Mouse (Mus musculus): ENCODE measurements at regions not wholly inside any gene's neighbourhood (a gene's known extent, or its start where the extent isn't known, plus 50 kb on each side); places are given as distances from the start of the nearest gene placed in this dataset.

DNA sequence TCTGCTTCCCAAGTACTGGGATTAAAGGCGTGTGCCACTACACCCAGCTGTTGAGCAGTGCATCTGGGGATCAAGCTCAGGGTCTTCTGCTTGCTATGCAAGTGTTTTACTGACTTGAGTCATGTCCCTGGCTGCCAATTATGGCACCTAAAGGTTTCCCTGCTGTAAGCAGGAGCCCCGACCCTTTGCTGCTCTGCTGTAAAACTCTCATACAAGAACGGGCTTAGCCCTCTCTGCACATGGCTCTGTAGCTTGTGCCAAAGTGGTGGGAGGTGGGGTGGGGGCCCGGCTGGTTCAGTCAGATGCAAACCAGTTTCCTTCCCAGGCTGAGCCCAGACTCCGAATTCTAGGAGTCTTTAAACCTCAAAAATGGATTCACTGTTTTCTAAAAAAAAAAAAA, 281.6 kb upstream of the Tbx3 start:
- H3K9me3 ChIP-seq (ENCODE audit: control insufficient read depth, low read length): no peaks in the 10 kb centered on the region
- no peaks in the 10 kb centered on the region for H3K27me3 ChIP-seq (replicated peaks; ENCODE audit: control insufficient read depth, insufficient read depth, low read length)
- 55% methylated on average over 5 of the region's 5 CpGs for WGBS
- no peak overlapping the region for H3K4me2 ChIP-seq (ENCODE audit: low read depth, low read length)
- no peaks in the 10 kb centered on the region for H3K36me3 ChIP-seq (ENCODE audit: control insufficient read depth, insufficient read depth, low read length)
- H3K27ac ChIP-seq (ENCODE audit: low read length): no peak overlapping the region
- ATAC-seq: no peak
- H3K4me1 ChIP-seq (ENCODE audit: control insufficient read depth, insufficient read depth, low read length): no peaks in the 10 kb centered on the region
- H3K4me3 ChIP-seq (ENCODE audit: low read length): no peak overlapping the region
- no peak overlapping the region for H3K9ac ChIP-seq (ENCODE audit: low read depth, low read length)

GRCm38 (mm10) chr5:119389384-119389783, 281.1 kb upstream of the Tbx3 start:
- H3K36me3 ChIP-seq (ENCODE audit: control insufficient read depth, insufficient read depth, low read length): no peaks in the 10 kb centered on the region
- no peaks in the 10 kb centered on the region for H3K4me1 ChIP-seq (ENCODE audit: control insufficient read depth, insufficient read depth, low read length)
- no peak for ATAC-seq
- H3K27ac ChIP-seq (ENCODE audit: low read length): no peak overlapping the region
- H3K27me3 ChIP-seq (replicated peaks; ENCODE audit: control insufficient read depth, insufficient read depth, low read length): no peaks in the 10 kb centered on the region
- H3K9ac ChIP-seq (ENCODE audit: low read depth, low read length): no peak overlapping the region
- H3K9me3 ChIP-seq (ENCODE audit: control insufficient read depth, low read length): no peaks in the 10 kb centered on the region
- WGBS: 78% methylated on average over 9 of the region's 9 CpGs
- no peak overlapping the region for H3K4me2 ChIP-seq (ENCODE audit: low read depth, low read length)
- no peak overlapping the region for H3K4me3 ChIP-seq (ENCODE audit: low read length)

- ATAC-seq: no peak
- H3K4me1 ChIP-seq (ENCODE audit: control insufficient read depth, insufficient read depth, low read length): no peaks in the 10 kb centered on the region
- H3K9me3 ChIP-seq (ENCODE audit: control insufficient read depth, low read length): no peaks in the 10 kb centered on the region
- H3K36me3 ChIP-seq (ENCODE audit: control insufficient read depth, insufficient read depth, low read length): no peaks in the 10 kb centered on the region
- H3K27me3 ChIP-seq (replicated peaks; ENCODE audit: control insufficient read depth, insufficient read depth, low read length): no peaks in the 10 kb centered on the region
- 64% methylated on average over 7 of the region's 7 CpGs for WGBS
- no peak overlapping the region for H3K27ac ChIP-seq (ENCODE audit: low read length)
- no peak overlapping the region for H3K4me2 ChIP-seq (ENCODE audit: low read depth, low read length)
- H3K4me3 ChIP-seq (ENCODE audit: low read length): no peak overlapping the region
- no peak overlapping the region for H3K9ac ChIP-seq (ENCODE audit: low read depth, low read length)
Measured at GRCm38 (mm10) chr5:119389857-119390256, 280.6 kb upstream of the Tbx3 start.

- whole genome bisulfite sequencing: 69% methylated on average over 5 of the region's 5 CpGs
- Histone ChIP-seq H3K4me1 (ENCODE audit: control insufficient read depth, insufficient read depth, low read length) (peaks cover 25% of the 10 kb centered on the region), H3K27ac (ENCODE audit: low read length) (no peak overlapping the region), H3K9ac (ENCODE audit: low read depth, low read length) (no peak overlapping the region), H3K27me3 (replicated peaks; ENCODE audit: control insufficient read depth, insufficient read depth, low read length) (no peaks in the 10 kb centered on the region), H3K9me3 (ENCODE audit: control insufficient read depth, low read length) (0 out of 2 replicates have a peak, but pooled peaks cover 3% of the 10 kb centered on the region), H3K4me2 (ENCODE audit: low read depth, low read length) (no peak overlapping the region), H3K4me3 (ENCODE audit: low read length) (no peak overlapping the region), H3K36me3 (ENCODE audit: control insufficient read depth, insufficient read depth, low read length) (no peaks in the 10 kb centered on the region)
- ATAC-seq: no peak
Measured at GRCm38 (mm10) chr5:119398475-119398874, 272.0 kb upstream of the Tbx3 start.

GRCm38 (mm10) chr5:119400223-119400935, 270.1 kb upstream of the Tbx3 start:
- Histone ChIP-seq H3K27me3 (replicated peaks; ENCODE audit: control insufficient read depth, insufficient read depth, low read length) (no peaks in the 10 kb centered on the region), H3K9ac (ENCODE audit: low read depth, low read length) (peak overlapping the region; percentile 15; the same call in 1 of the 2 replicates), H3K4me3 (ENCODE audit: low read length) (no peak overlapping the region), H3K9me3 (ENCODE audit: control insufficient read depth, low read length) (0 out of 2 replicates have a peak, but pooled peaks cover 3% of the 10 kb centered on the region), H3K4me2 (ENCODE audit: low read depth, low read length) (no peak overlapping the region), H3K27ac (ENCODE audit: low read length) (peak overlapping the region; percentile 62), H3K4me1 (ENCODE audit: control insufficient read depth, insufficient read depth, low read length) (peaks cover 25% of the 10 kb centered on the region), H3K36me3 (ENCODE audit: control insufficient read depth, insufficient read depth, low read length) (no peaks in the 10 kb centered on the region)
- ATAC-seq: peak; percentile 59
- WGBS: 20% methylated on average over 6 of the region's 6 CpGs

GRCm38 (mm10) chr5:119401915-119402314, 268.6 kb upstream of the Tbx3 start:
- Histone ChIP-seq H3K9me3 (ENCODE audit: control insufficient read depth, low read length) (0 out of 2 replicates have a peak, but pooled peaks cover 3% of the 10 kb centered on the region), H3K27ac (ENCODE audit: low read length) (no peak overlapping the region), H3K36me3 (ENCODE audit: control insufficient read depth, insufficient read depth, low read length) (no peaks in the 10 kb centered on the region), H3K27me3 (replicated peaks; ENCODE audit: control insufficient read depth, insufficient read depth, low read length) (no peaks in the 10 kb centered on the region), H3K4me1 (ENCODE audit: control insufficient read depth, insufficient read depth, low read length) (peaks cover 25% of the 10 kb centered on the region), H3K9ac (ENCODE audit: low read depth, low read length) (no peak overlapping the region), H3K4me3 (ENCODE audit: low read length) (no peak overlapping the region), H3K4me2 (ENCODE audit: low read depth, low read length) (no peak overlapping the region)
- WGBS: 60% methylated on average over 8 of the region's 8 CpGs
- no peak for ATAC-seq

DNA sequence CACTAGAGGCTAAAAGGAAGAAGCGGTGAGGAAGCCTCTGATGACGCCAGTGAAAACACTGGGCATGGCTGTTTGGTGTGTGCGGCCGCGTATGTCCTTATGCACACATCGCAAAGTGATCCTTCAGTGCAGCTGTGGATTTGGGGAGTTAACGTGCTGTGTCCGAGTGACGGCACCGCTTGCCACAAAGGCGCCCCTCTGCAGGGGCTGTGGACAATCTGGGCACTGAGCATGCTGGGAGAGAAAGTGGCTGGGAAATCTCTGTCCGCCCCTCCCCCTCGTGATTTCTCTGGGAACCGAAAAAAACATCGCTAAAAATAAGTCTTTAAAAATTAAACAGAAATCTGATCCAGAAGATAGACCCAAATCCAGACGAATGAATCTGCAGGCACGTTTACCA, 267.8 kb upstream of the Tbx3 start:
- no peak overlapping the region for H3K27ac ChIP-seq (ENCODE audit: low read length)
- H3K36me3 ChIP-seq (ENCODE audit: control insufficient read depth, insufficient read depth, low read length): no peaks in the 10 kb centered on the region
- 0 out of 2 replicates have a peak, but pooled peaks cover 3% of the 10 kb centered on the region for H3K9me3 ChIP-seq (ENCODE audit: control insufficient read depth, low read length)
- no peak for ATAC-seq
- H3K4me2 ChIP-seq (ENCODE audit: low read depth, low read length): no peak overlapping the region
- no peak overlapping the region for H3K9ac ChIP-seq (ENCODE audit: low read depth, low read length)
- no peaks in the 10 kb centered on the region for H3K27me3 ChIP-seq (replicated peaks; ENCODE audit: control insufficient read depth, insufficient read depth, low read length)
- 64% methylated on average over 17 of the region's 17 CpGs for WGBS
- H3K4me3 ChIP-seq (ENCODE audit: low read length): no peak overlapping the region
- H3K4me1 ChIP-seq (ENCODE audit: control insufficient read depth, insufficient read depth, low read length): peaks cover 25% of the 10 kb centered on the region

- no peaks in the 10 kb centered on the region for H3K36me3 ChIP-seq (ENCODE audit: control insufficient read depth, insufficient read depth, low read length)
- H3K4me2 ChIP-seq (ENCODE audit: low read depth, low read length): no peak overlapping the region
- no peak overlapping the region for H3K27ac ChIP-seq (ENCODE audit: low read length)
- no peak overlapping the region for H3K4me3 ChIP-seq (ENCODE audit: low read length)
- H3K9me3 ChIP-seq (ENCODE audit: control insufficient read depth, low read length): 0 out of 2 replicates have a peak, but pooled peaks cover 3% of the 10 kb centered on the region
- 59% methylated on average over 11 of the region's 11 CpGs for WGBS
- H3K27me3 ChIP-seq (replicated peaks; ENCODE audit: control insufficient read depth, insufficient read depth, low read length): no peaks in the 10 kb centered on the region
- no peak overlapping the region for H3K9ac ChIP-seq (ENCODE audit: low read depth, low read length)
- no peaks in the 10 kb centered on the region for H3K4me1 ChIP-seq (ENCODE audit: control insufficient read depth, insufficient read depth, low read length)
- ATAC-seq: no peak
Measured at GRCm38 (mm10) chr5:119410966-119411365, 259.5 kb upstream of the Tbx3 start.

DNA sequence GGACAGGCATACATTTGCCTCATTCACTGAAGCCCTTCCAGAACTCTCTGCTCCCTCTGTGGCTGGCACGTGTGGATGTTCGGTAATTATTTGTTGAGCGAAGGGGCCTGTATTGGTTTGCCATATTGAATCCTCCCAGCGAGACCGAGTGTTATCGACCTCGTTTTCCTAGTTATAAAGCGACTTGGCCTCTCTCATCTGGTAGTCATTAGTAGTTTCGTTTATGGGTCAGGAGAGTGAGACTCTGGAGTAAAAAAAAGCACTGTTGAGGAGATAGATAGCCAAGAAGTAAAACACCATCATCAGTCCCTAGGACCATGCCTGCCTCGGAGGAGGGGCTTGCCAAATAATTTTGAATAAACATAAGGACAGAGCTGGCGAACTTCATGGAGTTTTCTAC, 254.6 kb upstream of the Tbx3 start:
- H3K4me2 ChIP-seq (ENCODE audit: low read depth, low read length): no peak overlapping the region
- no peaks in the 10 kb centered on the region for H3K36me3 ChIP-seq (ENCODE audit: control insufficient read depth, insufficient read depth, low read length)
- ATAC-seq: no peak
- WGBS: 84% methylated on average over 11 of the region's 11 CpGs
- no peaks in the 10 kb centered on the region for H3K4me1 ChIP-seq (ENCODE audit: control insufficient read depth, insufficient read depth, low read length)
- no peak overlapping the region for H3K4me3 ChIP-seq (ENCODE audit: low read length)
- no peak overlapping the region for H3K9ac ChIP-seq (ENCODE audit: low read depth, low read length)
- H3K27ac ChIP-seq (ENCODE audit: low read length): no peak overlapping the region
- H3K27me3 ChIP-seq (replicated peaks; ENCODE audit: control insufficient read depth, insufficient read depth, low read length): no peaks in the 10 kb centered on the region
- H3K9me3 ChIP-seq (ENCODE audit: control insufficient read depth, low read length): 0 out of 2 replicates have a peak, but pooled peaks cover 3% of the 10 kb centered on the region

DNA sequence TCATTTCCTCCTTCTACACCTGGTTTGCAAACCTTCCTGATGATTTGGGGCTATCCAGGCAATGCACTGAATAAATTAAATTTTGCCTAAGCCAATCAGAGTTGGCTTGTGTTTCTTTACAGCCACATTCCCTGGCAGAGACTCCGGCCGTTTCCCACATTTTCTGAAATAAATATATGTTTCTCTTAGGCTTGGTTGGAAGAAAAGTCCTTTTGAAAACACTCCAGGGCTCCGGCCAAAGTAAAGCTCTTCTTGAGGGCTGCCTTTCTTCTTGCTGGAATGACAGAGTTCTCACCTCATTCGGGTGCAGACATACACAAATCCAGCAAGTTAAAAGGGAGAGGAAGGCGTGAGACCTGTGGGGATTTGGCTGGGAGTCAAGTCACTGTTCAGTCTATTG, 252.0 kb upstream of the Tbx3 start:
- 54% methylated on average over 5 of the region's 5 CpGs for WGBS

More for the DNA sequence above, 252.0 kb upstream of the Tbx3 start:
- Histone ChIP-seq H3K4me3 (ENCODE audit: low read length) (no peak overlapping the region), H3K27me3 (replicated peaks; ENCODE audit: control insufficient read depth, insufficient read depth, low read length) (no peaks in the 10 kb centered on the region), H3K9me3 (ENCODE audit: control insufficient read depth, low read length) (0 out of 2 replicates have a peak, but pooled peaks cover 3% of the 10 kb centered on the region), H3K36me3 (ENCODE audit: control insufficient read depth, insufficient read depth, low read length) (no peaks in the 10 kb centered on the region), H3K27ac (ENCODE audit: low read length) (no peak overlapping the region), H3K4me2 (ENCODE audit: low read depth, low read length) (no peak overlapping the region), H3K4me1 (ENCODE audit: control insufficient read depth, insufficient read depth, low read length) (0 out of 2 replicates have a peak, but pooled peaks cover 3% of the 10 kb centered on the region), H3K9ac (ENCODE audit: low read depth, low read length) (no peak overlapping the region)
- ATAC-seq: no peak
